Mouse (Mus musculus): ENCODE results near the gene Tnfrsf19. TPM values are rescaled to one million over a fixed set of nuclear protein-coding genes. Genes with fewer than 3 reads are reported as not detected.

Tnfrsf19 gene
- polyA plus RNA-seq, 1 experiment from 2014 or later, result 32.8 TPM

- Histone ChIP-seq H3K27ac (no peak overlapping the region), H3K4me1 (peaks cover 20% of the 10 kb centered on the region), H3K36me3 (peaks cover 12% of the 10 kb centered on the region), H3K4me3 (no peak overlapping the region), H3K9me3 (no peaks in the 10 kb centered on the region), H3K27me3 (ENCODE audit: insufficient read depth, poor library complexity, severe bottlenecking) (no peaks in the 10 kb centered on the region)
- WGBS, result 92% methylated on average over 5 of the region's 5 CpGs
- no peak for DNase-seq (ENCODE audit: low spot score)
Observed at GRCm38 (mm10) chr14:60980244-60980887, 65.9 kb downstream of the Tnfrsf19 start.

- no peak overlapping the region for H3K27ac ChIP-seq
- no peak for DNase-seq (ENCODE audit: low spot score)
- 73% methylated on average over 6 of the region's 6 CpGs for WGBS
Observed at GRCm38 (mm10) chr14:60978129-60978528, 68.2 kb downstream of the Tnfrsf19 start.

GRCm38 (mm10) chr14:60976231-60976630, 70.1 kb downstream of the Tnfrsf19 start:
- Histone ChIP-seq H3K36me3 (peaks cover 32% of the 10 kb centered on the region), H3K27me3 (ENCODE audit: insufficient read depth, poor library complexity, severe bottlenecking) (no peaks in the 10 kb centered on the region), H3K4me1 (0 out of 2 replicates have a peak, but pooled peaks cover 3% of the 10 kb centered on the region), H3K9me3 (no peaks in the 10 kb centered on the region), H3K4me3 (no peak overlapping the region), H3K27ac (no peak overlapping the region)
- WGBS, result 77% methylated on average over 3 of the region's 3 CpGs
- DNase-seq (ENCODE audit: low spot score), result no peak

More at GRCm38 (mm10) chr14:60978129-60978528, 68.2 kb downstream of the Tnfrsf19 start:
- H3K27me3 ChIP-seq (ENCODE audit: insufficient read depth, poor library complexity, severe bottlenecking), result no peaks in the 10 kb centered on the region
- 0 out of 2 replicates have a peak, but pooled peaks cover 3% of the 10 kb centered on the region for H3K4me1 ChIP-seq
- no peak overlapping the region for H3K4me3 ChIP-seq
- H3K36me3 ChIP-seq, result peaks cover 26% of the 10 kb centered on the region
- no peaks in the 10 kb centered on the region for H3K9me3 ChIP-seq

- no peak for DNase-seq (ENCODE audit: low spot score)
- Histone ChIP-seq H3K27ac (no peak overlapping the region), H3K4me3 (no peak overlapping the region), H3K36me3 (peaks cover 37% of the 10 kb centered on the region), H3K9me3 (no peaks in the 10 kb centered on the region), H3K27me3 (ENCODE audit: insufficient read depth, poor library complexity, severe bottlenecking) (no peaks in the 10 kb centered on the region), H3K4me1 (0 out of 2 replicates have a peak, but pooled peaks cover 3% of the 10 kb centered on the region)
- WGBS, result 80% methylated on average over 3 of the region's 3 CpGs
Observed at GRCm38 (mm10) chr14:60975736-60976135, 70.6 kb downstream of the Tnfrsf19 start.

- no peak overlapping the region for H3K4me3 ChIP-seq
- WGBS, result 84% methylated on average over 9 of the region's 9 CpGs
- no peak for DNase-seq (ENCODE audit: low spot score)
- H3K9me3 ChIP-seq, result no peaks in the 10 kb centered on the region
- no peak overlapping the region for H3K27ac ChIP-seq
- no peaks in the 10 kb centered on the region for H3K27me3 ChIP-seq (ENCODE audit: insufficient read depth, poor library complexity, severe bottlenecking)
- H3K36me3 ChIP-seq, result peaks cover 63% of the 10 kb centered on the region
- 0 out of 2 replicates have a peak, but pooled peaks cover 3% of the 10 kb centered on the region for H3K4me1 ChIP-seq
Observed at GRCm38 (mm10) chr14:60970961-60971360, 75.3 kb downstream of the Tnfrsf19 start.

GRCm38 (mm10) chr14:60966061-60966460, 80.2 kb downstream of the Tnfrsf19 start:
- Histone ChIP-seq H3K27me3 (ENCODE audit: insufficient read depth, poor library complexity, severe bottlenecking) (no peaks in the 10 kb centered on the region), H3K4me1 (no peaks in the 10 kb centered on the region), H3K36me3 (peaks cover 55% of the 10 kb centered on the region), H3K4me3 (no peak overlapping the region), H3K27ac (no peak overlapping the region), H3K9me3 (no peaks in the 10 kb centered on the region)
- no peak for DNase-seq (ENCODE audit: low spot score)
- 86% methylated on average over 4 of the region's 4 CpGs for whole genome bisulfite sequencing

GRCm38 (mm10) chr14:60964016-60964810, 82.1 kb downstream of the Tnfrsf19 start:
- no peak for DNase-seq (ENCODE audit: low spot score)
- H3K27me3 ChIP-seq (ENCODE audit: insufficient read depth, poor library complexity, severe bottlenecking), result no peaks in the 10 kb centered on the region
- 89% methylated on average over 7 of the region's 7 CpGs for WGBS
- H3K9me3 ChIP-seq, result no peaks in the 10 kb centered on the region
- no peak overlapping the region for H3K4me3 ChIP-seq
- peaks cover 41% of the 10 kb centered on the region for H3K36me3 ChIP-seq
- H3K27ac ChIP-seq, result no peak overlapping the region
- no peaks in the 10 kb centered on the region for H3K4me1 ChIP-seq

- H3K36me3 ChIP-seq, result no peaks in the 10 kb centered on the region
- H3K27me3 ChIP-seq (ENCODE audit: insufficient read depth, poor library complexity, severe bottlenecking), result no peaks in the 10 kb centered on the region
Observed at GRCm38 (mm10) chr14:60957611-60958157, 88.6 kb downstream of the Tnfrsf19 start.

GRCm38 (mm10) chr14:60937481-60938039, 108.7 kb downstream of the Tnfrsf19 start:
- H3K4me1 ChIP-seq, result no peaks in the 10 kb centered on the region
- H3K27ac ChIP-seq, result no peak overlapping the region
- no peaks in the 10 kb centered on the region for H3K36me3 ChIP-seq
- no peak for DNase-seq (ENCODE audit: low spot score)
- no peak overlapping the region for H3K4me3 ChIP-seq
- no peaks in the 10 kb centered on the region for H3K27me3 ChIP-seq (ENCODE audit: insufficient read depth, poor library complexity, severe bottlenecking)
- H3K9me3 ChIP-seq, result no peaks in the 10 kb centered on the region
- 89% methylated on average over 4 of the region's 4 CpGs for WGBS

More at GRCm38 (mm10) chr14:60957611-60958157, 88.6 kb downstream of the Tnfrsf19 start:
- no peaks in the 10 kb centered on the region for H3K4me1 ChIP-seq
- H3K4me3 ChIP-seq, result no peak overlapping the region
- no peak overlapping the region for H3K27ac ChIP-seq
- no peak for DNase-seq (ENCODE audit: low spot score)
- H3K9me3 ChIP-seq, result no peaks in the 10 kb centered on the region

GRCm38 (mm10) chr14:60935705-60936104, 110.6 kb downstream of the Tnfrsf19 start:
- no peaks in the 10 kb centered on the region for H3K4me1 ChIP-seq
- no peaks in the 10 kb centered on the region for H3K9me3 ChIP-seq
- no peak for DNase-seq (ENCODE audit: low spot score)
- H3K36me3 ChIP-seq, result no peaks in the 10 kb centered on the region
- no peak overlapping the region for H3K27ac ChIP-seq
- no peaks in the 10 kb centered on the region for H3K27me3 ChIP-seq (ENCODE audit: insufficient read depth, poor library complexity, severe bottlenecking)
- 77% methylated on average over 5 of the region's 5 CpGs for WGBS
- H3K4me3 ChIP-seq, result no peak overlapping the region

- Histone ChIP-seq H3K36me3 (no peaks in the 10 kb centered on the region), H3K27me3 (ENCODE audit: insufficient read depth, poor library complexity, severe bottlenecking) (no peaks in the 10 kb centered on the region), H3K27ac (no peak overlapping the region), H3K9me3 (no peaks in the 10 kb centered on the region), H3K4me1 (no peaks in the 10 kb centered on the region), H3K4me3 (no peak overlapping the region)
- WGBS, result 68% methylated on average over 1 of the region's 1 CpGs
- no peak for DNase-seq (ENCODE audit: low spot score)
Observed at GRCm38 (mm10) chr14:60926011-60926410, 120.3 kb downstream of the Tnfrsf19 start.

GRCm38 (mm10) chr14:60916661-60917060, 129.6 kb downstream of the Tnfrsf19 start:
- Histone ChIP-seq H3K4me1 (peaks cover 30% of the 10 kb centered on the region), H3K4me3 (no peak overlapping the region), H3K9me3 (no peaks in the 10 kb centered on the region), H3K27me3 (ENCODE audit: insufficient read depth, poor library complexity, severe bottlenecking) (no peaks in the 10 kb centered on the region), H3K27ac (no peak overlapping the region), H3K36me3 (no peaks in the 10 kb centered on the region)
- no peak for DNase-seq (ENCODE audit: low spot score)
- WGBS, result 43% methylated on average over 4 of the region's 4 CpGs

Measured in heart, embryonic 10.5 days (tissue).